Mouse (Mus musculus) layer of hippocampus, adult 18-20 months (tissue): ENCODE data around the gene Rbm46. TPM values are rescaled to one million over a fixed set of nuclear protein-coding genes. Genes with fewer than 3 reads are reported as not detected.

Source experiments
- DNase-seq, 2 experiments: peaks; one replicate each; pipeline ENCODE4 v3.0.0; 2022; ENCODE audit warnings: low spot score in 2 of 2
- long read RNA-seq: library from polyadenylated mRNA; stranded (forward); transcript quantifications from one replicate; pipeline ENCODE4 v2.0.0, GENCODE M21; 2021
- total RNA-seq, 2 experiments: library from RNA; stranded (reverse); gene quantifications; 2 replicates each; pipeline ENCODE4 v1.2.3; 2021

The Rbm46 gene
- 1 to 10 TPM in 1 of 2 experiments, under 1 TPM in 1; 0.52 to 1.1 TPM for total RNA-seq
- long read RNA-seq, partial matches to known transcripts, result 0 of 2 reads
- long read RNA-seq, other reads (novel, unspliced or antisense), result 2 of 2 reads

DNA sequence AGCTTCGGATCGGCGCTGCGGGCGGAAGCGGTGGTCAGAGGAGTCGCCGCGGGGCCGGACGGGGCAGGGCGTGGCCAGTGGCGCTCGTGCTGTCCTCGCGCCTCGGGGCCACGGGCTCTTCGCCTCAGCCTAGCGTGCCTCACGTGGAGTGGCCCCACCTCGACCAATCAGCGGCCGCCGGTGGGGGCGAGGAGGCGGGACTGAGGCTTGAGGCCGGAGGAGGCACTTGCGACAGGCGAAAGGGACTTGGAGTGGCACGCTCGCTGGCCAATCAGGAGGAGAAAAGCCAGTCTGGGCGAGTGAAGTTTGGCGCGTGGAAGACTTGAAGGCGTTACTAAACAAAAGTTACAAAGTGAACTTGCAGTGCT is at the start of gene Rbm46:
TSS of gene Rbm46 (minus strand) at position 112 of the 368 bp plus-strand sequence.
- DNase-seq, result peak; percentile 45 to 72

DNA sequence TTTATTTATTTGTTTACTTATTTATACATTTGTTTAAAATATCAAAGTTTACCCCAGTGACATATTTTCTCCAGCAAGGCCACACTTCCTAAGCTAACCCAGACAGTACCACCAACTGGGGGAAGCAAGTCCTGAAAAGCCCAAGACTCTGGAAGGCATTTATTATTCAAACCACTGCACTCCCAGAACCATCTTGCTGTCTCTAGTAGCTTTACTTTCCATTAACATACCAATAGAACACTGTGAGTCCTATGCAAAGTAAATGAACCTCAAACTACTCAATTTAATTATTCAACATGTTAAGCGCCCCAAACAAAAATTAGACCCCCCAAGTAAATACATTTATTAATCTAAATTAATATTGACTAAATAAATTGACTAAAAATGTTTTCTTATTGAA is 39.3 kb upstream of the Rbm46 start:
- no peak for DNase-seq

DNA sequence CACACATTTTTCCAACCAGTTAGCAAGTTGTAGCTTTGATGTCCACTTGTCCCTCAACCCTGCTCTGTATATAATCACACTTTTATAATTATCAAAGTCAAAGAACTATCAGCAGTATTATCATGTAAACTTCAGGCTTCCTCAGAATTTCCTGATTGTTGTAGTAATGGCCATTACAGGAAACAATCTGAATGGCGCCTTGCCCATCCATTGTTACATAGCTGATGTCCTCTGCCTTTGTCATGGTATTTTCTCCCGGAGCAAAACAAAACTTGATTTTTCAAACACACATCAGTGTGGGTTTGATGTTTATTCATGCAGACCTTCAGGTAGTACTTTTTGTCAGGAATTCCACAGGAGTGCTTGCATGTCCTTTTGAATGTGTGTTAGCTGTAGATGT is 32.4 kb upstream of the Rbm46 start:
- DNase-seq, result no peak

GRCm38 (mm10) chr3:82904211-82904908 is 28.1 kb upstream of the Rbm46 start:
- DNase-seq, result no peak

- no peak for DNase-seq
Observed at GRCm38 (mm10) chr3:82903613-82904205, 27.4 kb upstream of the Rbm46 start, which contains the start of gene Lrat. Lrat (minus strand) TSS chr3:82903973.

GRCm38 (mm10) chr3:82902757-82903612 is 26.7 kb upstream of the Rbm46 start:
- no peak for DNase-seq

DNA sequence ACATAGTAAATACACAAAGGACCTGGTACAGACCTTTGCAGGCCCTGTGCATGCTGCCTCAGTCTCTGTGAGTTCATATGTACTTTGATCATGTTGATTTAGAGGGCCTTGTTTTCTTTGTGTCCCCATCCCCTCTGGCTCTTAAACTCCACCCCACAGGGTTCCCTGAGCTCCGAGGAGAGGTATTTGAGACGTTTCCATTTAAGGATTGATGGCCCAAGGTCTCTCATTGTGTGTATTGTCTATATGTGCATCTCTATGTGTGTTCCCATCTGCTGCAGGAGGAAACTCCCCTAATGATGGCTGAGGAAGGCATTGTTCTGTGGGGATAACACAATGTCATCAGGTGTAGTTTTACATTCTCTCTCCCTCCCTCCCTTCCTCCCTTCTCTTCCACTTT is 12.6 kb upstream of the Rbm46 start:
- no peak for DNase-seq

- DNase-seq, result peak in 1 of 2 experiments; percentile 53
Observed at GRCm38 (mm10) chr3:82877258-82877657, 975 bp upstream of the Rbm46 start.

- no peak for DNase-seq
Observed at GRCm38 (mm10) chr3:82875671-82876371, 462 bp downstream of the Rbm46 start.

DNA sequence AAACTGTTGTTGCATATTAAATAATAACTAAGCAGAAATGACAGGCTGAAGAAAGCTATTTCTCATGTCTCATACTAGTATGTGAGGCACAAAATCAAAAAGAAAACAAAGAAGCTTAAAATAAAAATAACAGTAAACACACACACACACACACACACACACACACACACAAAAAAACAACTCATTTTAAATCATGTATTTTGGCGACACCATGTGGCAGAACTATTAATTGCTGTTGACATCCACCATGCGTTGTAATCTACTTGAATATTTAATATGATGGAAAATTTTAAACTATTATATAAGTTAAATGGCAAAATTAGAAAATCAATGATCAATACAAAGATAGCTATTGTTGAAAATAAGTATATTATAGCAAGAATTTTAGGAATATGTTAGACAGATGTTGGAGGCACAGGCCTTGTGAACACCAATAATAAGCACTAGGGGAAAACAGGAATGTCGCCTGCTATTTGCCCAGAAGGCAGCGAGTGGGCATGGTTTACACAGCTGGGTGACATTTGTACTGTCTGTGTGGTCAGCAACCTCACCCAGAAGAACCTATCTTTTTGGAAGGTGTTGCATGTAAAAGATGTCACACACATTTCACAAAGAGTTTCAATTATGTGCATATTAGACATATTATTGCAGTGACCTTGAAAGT is 18.7 kb downstream of the Rbm46 start:
- peak in 1 of 2 experiments; percentile 70 for DNase-seq

DNA sequence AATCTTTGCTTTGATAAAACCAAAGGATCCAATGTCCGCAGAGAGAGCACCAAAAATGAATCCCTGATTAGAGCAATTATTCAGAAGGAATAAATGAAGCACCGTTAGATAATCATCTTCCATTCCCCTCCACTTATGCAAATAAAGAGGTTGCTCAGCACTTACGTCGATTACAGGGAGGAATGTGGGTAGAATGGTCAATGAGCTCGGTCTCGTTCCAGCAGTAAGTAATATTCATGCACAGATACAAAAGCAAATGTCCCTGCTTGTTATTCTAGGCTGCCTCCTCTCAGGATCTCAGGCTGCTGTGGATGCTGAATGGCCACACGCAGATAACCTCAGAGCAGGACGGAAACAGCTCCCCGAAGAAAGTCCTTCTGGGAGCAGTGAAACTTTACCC is 51.1 kb downstream of the Rbm46 start:
- DNase-seq, result no peak

DNA sequence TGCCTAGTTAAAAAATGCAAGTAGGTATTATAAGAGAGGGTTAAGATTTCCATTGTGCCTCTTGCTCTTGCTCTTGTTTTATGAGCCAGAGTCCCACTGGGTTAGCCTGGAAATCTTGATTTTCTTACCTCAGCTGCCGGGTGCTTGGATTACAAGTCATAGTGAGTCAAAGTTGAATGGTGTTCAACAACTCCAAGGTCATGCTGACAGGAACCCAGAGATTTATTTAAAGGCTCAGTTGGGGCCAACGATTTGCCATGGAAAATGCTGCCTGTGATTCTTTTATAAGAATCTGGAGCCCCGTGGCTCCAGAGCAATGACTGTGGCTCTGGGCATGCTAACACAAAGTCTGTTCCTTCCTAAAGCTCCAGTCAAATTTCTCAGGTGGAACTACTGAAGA is 64.4 kb downstream of the Rbm46 start:
- DNase-seq, result no peak

DNA sequence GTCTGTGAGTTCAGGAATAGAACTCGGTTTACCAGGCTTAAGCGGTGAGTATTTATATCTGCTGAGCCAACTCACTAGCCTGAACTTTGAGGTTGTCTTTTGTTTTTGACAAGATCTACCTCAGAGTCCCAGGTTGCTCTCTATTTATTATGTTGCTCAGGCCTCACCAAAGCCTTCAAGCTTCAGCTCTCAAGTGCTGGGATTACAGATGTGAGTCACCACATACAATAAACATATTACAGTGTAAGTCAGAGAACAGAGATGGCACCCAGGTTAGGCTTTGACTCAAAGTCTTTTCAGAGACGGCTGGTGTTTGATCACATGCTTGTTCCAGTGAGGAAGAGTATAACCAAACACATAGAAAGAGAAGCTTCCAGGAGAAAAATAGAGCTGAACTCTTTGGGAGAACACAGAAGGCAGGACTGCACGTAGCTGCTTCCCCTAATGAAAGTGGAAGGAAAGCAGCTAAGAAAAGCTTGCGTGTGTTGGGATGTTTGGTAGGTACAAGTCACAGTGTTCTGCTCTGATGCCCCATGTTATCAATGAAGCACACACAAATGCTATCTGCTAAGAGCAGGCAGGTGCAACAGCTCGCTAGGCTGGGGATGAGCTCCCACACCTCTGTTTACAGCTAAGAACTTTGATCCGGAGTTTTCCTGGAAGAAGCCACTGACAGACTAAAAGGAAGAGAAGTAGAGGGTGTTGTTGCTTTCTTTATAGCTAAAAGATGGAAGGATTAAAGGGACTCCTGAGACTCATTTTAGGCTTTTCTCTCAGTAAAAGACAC is 65.8 kb downstream of the Rbm46 start:
- no peak for DNase-seq

DNA sequence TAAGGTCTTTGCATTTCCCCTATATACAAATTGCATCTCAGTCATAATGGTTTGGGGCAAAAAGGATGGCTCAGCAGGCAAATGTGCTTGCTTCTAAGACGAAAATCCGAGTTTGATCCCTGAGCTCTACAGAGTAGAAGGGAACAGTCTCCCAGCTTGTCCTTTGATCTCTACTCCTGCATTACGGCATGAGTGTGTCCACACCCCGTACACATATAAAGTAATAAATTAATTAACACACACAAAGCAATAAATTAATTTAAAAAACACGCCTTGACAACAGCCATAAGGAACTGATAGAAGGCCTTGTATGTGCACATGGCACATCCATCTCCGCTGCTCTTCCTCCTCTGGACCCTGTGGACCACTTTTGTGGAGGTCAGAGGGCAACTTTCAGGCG is 66.5 kb downstream of the Rbm46 start:
- no peak for DNase-seq

DNA sequence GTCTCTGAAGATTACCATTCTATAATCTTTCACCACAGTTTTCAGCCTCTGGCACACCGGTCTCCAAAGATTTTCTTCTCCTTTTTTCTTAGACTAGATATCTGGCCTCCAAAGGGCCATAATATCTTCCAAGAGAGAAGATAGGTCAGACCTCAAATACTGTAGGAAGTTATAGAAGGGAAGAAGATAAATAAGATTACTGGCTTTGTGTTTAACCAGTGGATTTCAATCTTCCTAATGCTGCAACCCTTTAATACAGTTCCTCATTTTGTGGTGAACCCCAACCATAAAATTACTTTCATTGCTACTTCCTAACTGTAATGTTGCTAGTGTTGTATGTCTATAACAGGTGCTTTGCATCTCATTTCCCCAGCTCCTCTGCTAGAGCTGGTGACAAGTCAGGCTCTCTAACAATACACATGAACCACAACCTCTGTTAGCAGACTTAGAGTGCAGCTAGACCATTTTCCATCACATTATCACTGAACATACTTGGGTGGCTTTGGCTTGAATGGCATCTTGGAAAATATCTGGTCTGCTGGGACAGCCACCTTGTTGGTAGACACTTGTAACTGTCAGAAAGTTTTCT is 67.9 kb downstream of the Rbm46 start:
- DNase-seq, result no peak

- no peak for DNase-seq
Observed at GRCm38 (mm10) chr3:82805291-82805690, 71.0 kb downstream of the Rbm46 start.

DNA sequence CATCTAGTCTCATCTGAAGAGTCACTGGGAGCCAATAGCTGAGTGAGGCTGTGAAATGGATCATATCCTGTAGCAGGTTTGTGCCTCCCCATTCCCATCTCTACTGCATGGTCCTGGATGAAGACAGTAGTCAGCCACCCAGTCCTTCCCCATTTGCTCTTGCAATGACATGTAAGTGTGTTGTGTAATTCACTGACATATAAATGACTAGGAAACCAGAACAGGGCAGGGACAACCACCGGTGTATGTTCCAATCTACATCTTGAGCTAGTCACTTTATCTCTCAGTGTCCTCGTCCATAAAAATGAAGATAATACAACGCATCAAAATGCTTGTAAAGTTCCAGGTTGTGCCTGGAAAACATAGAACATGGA is 75.8 kb downstream of the Rbm46 start:
- no peak for DNase-seq

GRCm38 (mm10) chr3:82799735-82800469 is 76.4 kb downstream of the Rbm46 start:
- peak in 1 of 2 experiments; percentile 32 for DNase-seq

- DNase-seq, result no peak
Observed at GRCm38 (mm10) chr3:82793656-82794055, 82.6 kb downstream of the Rbm46 start.
